Mouse (Mus musculus) adrenal gland, postnatal 14 days (tissue): ENCODE results near the gene Cldn4. TPM values are rescaled to one million over a fixed set of nuclear protein-coding genes. Genes with fewer than 3 reads are reported as not detected.

Experiments
- total RNA-seq: library from RNA; stranded (reverse); gene quantifications from 2 replicates; pipeline ENCODE4 v1.2.3, GENCODE M21; 2021

Gene Cldn4
- total RNA-seq, 1 experiment from 2014 or later = not detected

Other genes starting within 250 kb of the Cldn4 start
- 148 and 554 TPM in 2 replicates for gene Eln, start 199.6 kb downstream of the Cldn4 start, total RNA-seq
- gene Tmem270, start 40.2 kb downstream of the Cldn4 start, total RNA-seq = not detected in 2 replicates
- 0.60 and 3.7 TPM in 2 replicates for gene Cldn13, start 31.4 kb downstream of the Cldn4 start, total RNA-seq
- 24.5 and 28.5 TPM in 2 replicates for gene Mettl27, start 14.6 kb downstream of the Cldn4 start, total RNA-seq
- 0.90 and 9.0 TPM in 2 replicates for gene Cldn3, start 39.3 kb upstream of the Cldn4 start, total RNA-seq
- gene Abhd11, start 62.2 kb upstream of the Cldn4 start, total RNA-seq = 66.7 and 68.5 TPM in 2 replicates
- 5.9 and 10.9 TPM in 2 replicates for gene Stx1a, start 76.5 kb upstream of the Cldn4 start, total RNA-seq
- 24.5 and 26.2 TPM in 2 replicates for gene Dnajc30, start 117.3 kb upstream of the Cldn4 start, total RNA-seq
- gene Bud23, start 118.0 kb upstream of the Cldn4 start, total RNA-seq = 45.6 and 51.3 TPM in 2 replicates
- gene Vps37d, start 131.3 kb upstream of the Cldn4 start, total RNA-seq = 2.2 and 3.5 TPM in 2 replicates
- 80.7 and 81.6 TPM in 2 replicates for gene Mlxipl, start 143.0 kb upstream of the Cldn4 start, total RNA-seq
- gene Tbl2, start 202.7 kb upstream of the Cldn4 start, total RNA-seq = 26.5 and 26.6 TPM in 2 replicates
- 53.3 and 57.9 TPM in 2 replicates for gene Bcl7b, start 221.3 kb upstream of the Cldn4 start, total RNA-seq
- 84.6 and 87.4 TPM in 2 replicates for gene Baz1b, start 240.3 kb upstream of the Cldn4 start, total RNA-seq